Mouse (Mus musculus) thymus, adult 2 months (tissue): Measurements from ENCODE around the gene Pid1. TPM values are rescaled to one million over a fixed set of nuclear protein-coding genes. Genes with fewer than 3 reads are reported as not detected.

ENCODE experiments used
- DNase-seq: peaks from one replicate; pipeline ENCODE4 v3.0.0; 2021
- H3K27ac ChIP-seq: fragments of 200-500 bp; 2 replicates; pipeline ENCODE4 v1.5.1; 2012; ENCODE audit warnings: low read length, control low read depth; ENCODE audit not compliant: control insufficient read depth, insufficient read depth
- H3K27me3 ChIP-seq: fragments of 200-500 bp; 2 replicates; pipeline ENCODE4 v1.6.1; 2012; ENCODE audit warnings: mild to moderate bottlenecking, low read length, moderate library complexity, mixed read lengths; ENCODE audit not compliant: control insufficient read depth, insufficient read depth
- H3K36me3 ChIP-seq: fragments of 200-500 bp; 2 replicates; pipeline ENCODE4 v1.6.1; 2012; ENCODE audit warnings: mild to moderate bottlenecking, low read length, moderate library complexity; ENCODE audit not compliant: control insufficient read depth, insufficient read depth
- H3K4me1 ChIP-seq: fragments of 200-500 bp; replicated peaks from 2 replicates; pipeline ENCODE4 v1.6.1; 2012; ENCODE audit warnings: low read length; ENCODE audit not compliant: control insufficient read depth, insufficient read depth
- H3K4me3 ChIP-seq: fragments of 200-500 bp; 2 replicates; pipeline ENCODE4 v1.5.1; 2012; ENCODE audit warnings: mild to moderate bottlenecking, low read length, control low read depth, moderate library complexity; ENCODE audit not compliant: control insufficient read depth, insufficient read depth
- CTCF ChIP-seq: fragments of 200-500 bp; IDR thresholded peaks from 2 replicates; pipeline ENCODE4 v1.5.1; 2012; ENCODE audit warnings: mild to moderate bottlenecking, control low read depth, low read length, moderate library complexity, borderline replicate concordance; ENCODE audit not compliant: control insufficient read depth, poor library complexity, insufficient read depth; ENCODE audit errors: extremely low read depth
- POLR2A ChIP-seq: fragments of 200-500 bp; IDR thresholded peaks from 2 replicates; pipeline ENCODE4 v1.6.1; 2012; ENCODE audit warnings: mild to moderate bottlenecking, low read length, control low read depth, moderate library complexity; ENCODE audit not compliant: control insufficient read depth, poor library complexity, insufficient read depth; ENCODE audit errors: extremely low read depth
- WGBS: fragments of 180-500 bp; shearing (Covaris S2); methylation state at CpG from one replicate; pipeline ENCODE4 v1.1.7; 2018; 5-methylcytosine and 5-hydroxymethylcytosine counted together
- polyA plus RNA-seq: library from polyadenylated mRNA; depleted of rRNA; stranded (reverse); fragments of >200 nt; gene quantifications from 2 replicates; pipeline ENCODE4 v1.2.3, GENCODE M21; 2012

The Pid1 gene
- polyA plus RNA-seq, 1 experiment, result 3.4 TPM

DNA sequence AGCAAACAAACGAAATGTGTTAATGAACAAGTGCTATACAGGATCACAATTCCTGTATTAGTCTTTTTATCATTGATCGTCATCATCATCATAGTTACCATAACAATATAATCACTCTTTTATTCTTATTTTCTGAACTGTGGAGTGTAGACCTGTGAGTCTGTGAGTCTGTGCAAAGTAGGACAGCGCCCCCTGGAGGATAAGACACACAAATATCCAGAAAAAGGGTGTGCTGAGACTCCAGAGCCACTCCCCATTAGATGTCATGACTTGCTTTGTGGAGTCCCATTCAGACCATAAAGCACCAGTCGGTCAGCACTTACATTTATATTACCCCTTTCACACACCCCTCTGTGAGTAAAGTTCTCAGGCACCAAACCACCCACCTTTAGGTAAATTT, 210.0 kb downstream of the Pid1 start:
- WGBS, result 61% methylated on average over 4 of the region's 4 CpGs
- no peaks in the 10 kb centered on the region for H3K4me1 ChIP-seq
- H3K27ac ChIP-seq, result no peak overlapping the region
- no peak for DNase-seq
- no peaks in the 10 kb centered on the region for H3K27me3 ChIP-seq
- H3K36me3 ChIP-seq, result no peaks in the 10 kb centered on the region
- TF ChIP-seq CTCF (no peak), POLR2A (no peak)
- H3K4me3 ChIP-seq, result no peak overlapping the region

DNA sequence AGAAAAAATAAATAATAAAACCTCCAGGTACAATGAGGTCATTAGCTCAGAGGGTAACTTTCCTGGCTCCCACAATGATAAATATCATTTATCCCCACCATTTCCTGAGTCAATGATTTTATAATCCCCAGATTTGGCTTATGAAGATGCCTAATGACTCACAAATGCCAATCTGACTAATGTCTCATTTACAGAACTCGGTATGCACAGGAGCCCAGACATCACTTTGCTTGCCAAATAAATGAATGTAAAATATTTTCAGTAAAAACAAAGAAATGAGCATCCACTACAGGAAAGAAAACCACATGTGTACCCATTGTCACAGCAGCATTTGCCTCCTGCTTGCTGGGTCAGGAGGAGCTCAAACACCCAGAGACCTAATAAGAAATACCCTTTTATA, 222.4 kb downstream of the Pid1 start:
- H3K27me3 ChIP-seq, result no peaks in the 10 kb centered on the region
- no peak for TF ChIP-seq POLR2A
- H3K4me3 ChIP-seq, result no peak overlapping the region
- H3K4me1 ChIP-seq, result no peaks in the 10 kb centered on the region
- DNase-seq, result no peak
- WGBS, result 89% methylated on average over 1 of the region's 1 CpGs
- H3K36me3 ChIP-seq, result no peaks in the 10 kb centered on the region
- no peak overlapping the region for H3K27ac ChIP-seq

DNA sequence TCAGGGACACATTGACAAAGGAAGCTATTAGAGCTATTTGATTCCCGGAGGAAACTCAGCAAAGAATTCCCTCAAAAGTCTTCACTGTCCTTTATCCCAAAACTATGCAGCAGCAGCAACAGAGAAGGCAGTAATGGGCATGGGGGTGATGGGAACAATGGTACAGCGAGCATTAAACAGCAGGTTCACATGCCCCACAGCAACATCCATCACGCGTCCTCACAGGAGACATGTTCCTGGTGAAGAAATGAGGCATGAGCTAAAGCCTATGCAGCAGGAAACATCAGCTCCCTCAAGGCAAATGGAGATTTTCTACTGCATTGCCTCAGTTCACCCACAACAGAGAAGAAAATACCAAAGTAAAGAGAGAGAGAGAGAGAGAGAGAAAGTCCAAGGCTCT, 231.5 kb downstream of the Pid1 start:
- H3K36me3 ChIP-seq, result no peaks in the 10 kb centered on the region
- H3K4me1 ChIP-seq, result no peaks in the 10 kb centered on the region
- no peak overlapping the region for H3K4me3 ChIP-seq
- DNase-seq, result no peak
- H3K27ac ChIP-seq, result no peak overlapping the region
- TF ChIP-seq POLR2A (no peak), CTCF (no peak)
- 95% methylated on average over 4 of the region's 4 CpGs for WGBS
- H3K27me3 ChIP-seq, result no peaks in the 10 kb centered on the region

DNA sequence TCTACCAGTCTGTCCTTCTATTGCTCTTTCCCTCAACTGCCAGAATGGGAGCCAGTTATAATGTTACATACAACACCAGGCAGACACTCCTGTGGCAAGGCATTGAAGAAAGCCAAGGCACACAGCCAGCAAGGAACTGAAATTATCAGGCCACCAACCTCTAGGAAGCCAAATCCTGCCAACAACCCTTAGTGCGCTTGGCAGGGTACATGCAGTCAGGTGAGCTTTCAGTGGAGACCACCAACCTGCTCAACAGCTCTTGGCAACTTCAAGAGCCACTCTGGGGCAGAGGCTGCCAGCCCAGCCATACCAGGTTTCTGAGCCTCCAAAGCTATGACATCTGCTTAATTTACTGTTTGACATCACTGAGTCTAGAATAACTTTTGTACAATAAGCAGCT, 232.2 kb downstream of the Pid1 start:
- no peak for DNase-seq
- WGBS, result 92% methylated on average over 1 of the region's 1 CpGs

DNA sequence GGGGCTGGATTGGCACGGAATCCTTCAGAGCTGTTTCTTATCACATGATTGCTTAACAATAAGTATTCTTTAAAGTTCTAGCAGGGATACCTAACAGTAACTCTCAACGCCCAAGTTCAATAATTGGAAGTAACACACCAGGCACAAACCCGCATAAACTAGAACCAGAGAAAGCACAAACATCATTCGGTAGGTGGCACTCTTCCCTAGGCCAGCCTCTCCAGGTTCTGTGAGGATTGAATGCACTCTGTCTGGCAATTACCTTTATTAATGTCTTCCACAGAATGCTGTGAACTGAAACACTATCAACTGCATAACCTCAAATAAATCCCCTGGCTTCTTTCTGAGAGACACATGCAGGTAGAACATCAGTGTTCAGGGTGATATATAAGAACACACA, 235.5 kb downstream of the Pid1 start:
- H3K4me3 ChIP-seq, result no peak overlapping the region
- no peak for DNase-seq
- H3K27me3 ChIP-seq, result no peaks in the 10 kb centered on the region
- no peak overlapping the region for H3K27ac ChIP-seq
- no peaks in the 10 kb centered on the region for H3K36me3 ChIP-seq
- WGBS, result 59% methylated on average over 4 of the region's 4 CpGs
- no peaks in the 10 kb centered on the region for H3K4me1 ChIP-seq
- TF ChIP-seq CTCF (no peak), POLR2A (no peak)

More for the DNA sequence above, 232.2 kb downstream of the Pid1 start:
- Histone ChIP-seq H3K27me3 (no peaks in the 10 kb centered on the region), H3K36me3 (no peaks in the 10 kb centered on the region), H3K4me3 (no peak overlapping the region), H3K27ac (no peak overlapping the region), H3K4me1 (no peaks in the 10 kb centered on the region)
- no peak for TF ChIP-seq CTCF
- TF ChIP-seq POLR2A, result no peak

DNA sequence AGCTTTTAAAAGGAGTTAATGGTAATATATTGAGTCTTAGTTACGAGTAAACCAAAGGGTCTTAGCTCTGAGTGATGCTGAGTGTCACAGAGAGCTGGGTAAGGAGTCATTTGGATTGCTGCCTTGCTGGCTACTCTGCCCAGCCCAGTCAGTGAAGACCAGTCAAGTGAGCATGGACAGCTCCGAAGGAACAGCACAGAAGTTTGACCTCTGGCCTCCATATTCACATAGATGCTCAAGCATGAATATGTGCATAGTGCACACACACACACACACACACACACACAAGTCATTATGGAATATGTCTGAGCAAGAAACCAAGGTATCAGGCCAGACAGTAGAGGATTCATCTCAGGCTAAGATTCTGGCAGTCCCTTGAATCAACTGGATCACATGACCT, 244.7 kb downstream of the Pid1 start:
- Histone ChIP-seq H3K27me3 (no peaks in the 10 kb centered on the region), H3K4me1 (no peaks in the 10 kb centered on the region), H3K27ac (no peak overlapping the region), H3K4me3 (no peak overlapping the region), H3K36me3 (no peaks in the 10 kb centered on the region)
- WGBS, result 84% methylated on average over 2 of the region's 2 CpGs
- no peak for DNase-seq
- TF ChIP-seq POLR2A, result no peak
- TF ChIP-seq CTCF, result no peak

DNA sequence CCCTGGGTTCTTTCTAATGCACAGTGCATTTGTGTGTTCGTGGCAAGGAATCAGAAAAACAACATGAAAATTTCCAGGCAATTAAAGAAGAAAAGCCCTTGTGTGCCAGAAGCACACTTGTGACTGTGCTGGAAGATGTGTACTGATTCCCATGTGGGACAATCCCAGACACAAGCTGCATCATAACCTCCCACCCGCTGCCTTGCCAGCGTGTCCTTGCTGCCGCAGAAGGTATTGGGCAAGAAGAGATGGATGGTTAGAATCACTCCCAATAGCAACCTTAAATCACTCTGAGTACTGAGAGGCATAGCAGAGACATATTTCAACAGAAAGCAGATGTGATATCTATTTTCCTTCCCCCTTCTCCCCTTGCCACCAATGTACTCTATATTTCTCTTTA, 257.2 kb downstream of the Pid1 start:
- H3K27me3 ChIP-seq, result no peaks in the 10 kb centered on the region
- H3K4me3 ChIP-seq, result no peak overlapping the region
- H3K27ac ChIP-seq, result no peak overlapping the region
- no peak for DNase-seq
- no peaks in the 10 kb centered on the region for H3K4me1 ChIP-seq
- WGBS, result 93% methylated on average over 4 of the region's 4 CpGs
- TF ChIP-seq POLR2A (no peak), CTCF (no peak)
- no peaks in the 10 kb centered on the region for H3K36me3 ChIP-seq
